Mouse (Mus musculus) left cerebral cortex, postnatal 10 days (tissue): ENCODE data around the gene 1700057G04Rik. TPM values are rescaled to one million over a fixed set of nuclear protein-coding genes. Genes with fewer than 3 reads are reported as not detected.
"Not testable (repeated sequence)": the region's sequence is repeated elsewhere in the genome, so short reads cannot be mapped to it uniquely, and the experiment has no call there.

Source experiments
- DNase-seq, 2 experiments: peaks; one replicate each; pipeline ENCODE4 v3.0.0; 2021 to 2022; ENCODE audit warnings: low spot score in 2 of 2, mixed read lengths in 1 of 2; ENCODE audit errors: extremely low spot score in 1 of 2
- intact Hi-C: fragments of 180-260 bp; cut with DNase I; formaldehyde crosslinking; loops from one replicate; pipeline ENCODE4 v1.15.1; 2025
- total RNA-seq, 2 experiments: library from RNA; stranded (reverse); gene quantifications; 2 replicates each; pipeline ENCODE4 v1.2.3; 2021

1700057G04Rik gene
- total RNA-seq, 2 experiments from 2014 or later, result not detected

DNA sequence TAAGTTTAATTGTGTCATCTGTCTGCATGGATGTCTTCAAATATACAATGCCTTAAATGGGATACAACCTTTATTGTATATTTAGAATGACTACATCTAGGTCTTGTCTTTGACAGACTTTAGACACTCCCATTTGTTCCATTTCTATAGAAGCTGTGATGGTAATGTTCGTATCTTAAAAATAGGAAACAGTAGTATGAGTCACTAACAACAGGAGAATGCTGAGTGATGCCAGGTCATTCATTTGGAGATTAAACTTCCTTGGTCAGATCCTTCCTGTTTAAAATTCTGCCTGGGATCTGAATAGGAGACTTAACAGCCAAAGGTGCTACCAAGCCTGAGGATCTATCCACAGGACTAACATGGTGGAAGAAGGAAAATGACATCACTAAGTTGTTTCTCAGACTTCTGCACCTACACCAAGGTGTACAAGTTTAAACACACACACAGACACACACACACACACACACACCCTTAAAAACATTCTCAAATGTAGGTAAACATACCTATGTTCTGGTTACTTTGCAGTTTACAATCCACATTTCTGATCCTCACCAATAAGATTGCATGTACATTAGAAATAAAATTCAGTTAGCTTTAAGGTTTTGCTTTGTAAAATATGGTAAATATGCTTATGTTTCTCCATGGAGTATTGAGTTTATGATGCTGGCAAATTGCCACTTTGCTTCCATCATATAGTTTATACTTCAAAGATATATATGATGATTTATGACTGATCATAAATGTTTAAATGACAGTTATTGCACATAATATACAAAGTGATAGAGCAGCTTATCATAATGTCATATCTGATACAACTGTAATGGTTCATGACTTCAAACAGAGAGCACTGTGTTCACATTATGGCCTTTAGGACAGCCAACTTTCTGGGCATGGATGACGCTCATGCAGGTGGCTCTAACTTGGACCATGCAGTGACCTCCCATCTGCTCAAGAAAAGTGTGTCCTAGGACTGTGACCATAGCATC lies 15.3 kb upstream of the 1700057G04Rik start:
- intact Hi-C loops, result no loop called here

GRCm38 (mm10) chr9:92298288-92298687 lies 10.9 kb upstream of the 1700057G04Rik start:
- no peak for DNase-seq
- intact Hi-C loops, result no loop called here

More for the DNA sequence above, 15.3 kb upstream of the 1700057G04Rik start:
- DNase-seq, result no peak

DNA sequence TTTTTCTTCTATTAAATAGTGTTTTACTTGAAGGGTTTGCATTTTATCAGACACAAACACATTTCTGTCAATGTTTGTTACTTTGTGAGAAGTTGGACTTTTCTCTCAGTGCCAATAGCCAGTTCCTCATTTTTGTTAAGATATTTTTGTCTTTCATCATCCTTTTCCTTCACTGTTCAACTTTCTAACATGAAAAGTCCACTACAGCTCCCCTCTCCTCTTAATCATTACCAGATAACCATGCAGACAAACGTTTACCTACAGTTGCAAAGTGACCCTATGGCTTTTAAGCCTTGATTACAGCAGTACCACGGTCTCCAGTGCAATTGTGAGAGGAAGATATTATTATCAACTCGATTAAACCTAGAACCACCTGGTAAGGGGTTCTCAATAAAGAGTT lies 8.0 kb upstream of the 1700057G04Rik start:
- DNase-seq, result no peak
- intact Hi-C loops, result no loop called here

DNA sequence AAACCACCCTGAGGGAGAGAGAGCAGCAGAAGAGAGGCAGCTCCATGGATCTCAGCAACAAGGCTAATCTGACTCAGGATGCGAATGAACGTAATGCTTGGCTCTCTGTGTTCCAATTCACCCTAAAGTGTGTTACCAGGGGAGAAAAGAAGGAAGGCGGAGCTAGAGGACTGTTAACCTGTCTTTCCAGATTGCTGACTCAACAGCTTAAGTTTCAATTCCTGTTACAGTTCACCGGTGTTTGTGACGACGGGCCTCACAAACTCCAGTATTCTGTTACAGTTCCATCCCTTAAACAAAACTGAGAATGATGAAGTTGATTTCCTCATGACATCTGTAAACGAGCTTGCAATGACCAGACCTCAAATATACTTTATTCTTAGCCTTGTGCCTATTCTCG lies 4.1 kb upstream of the 1700057G04Rik start:
- no peak for DNase-seq
- intact Hi-C loops, result no loop called here

- DNase-seq, result no peak
- intact Hi-C loops, result no loop called here
These were observed 3.5 kb upstream of the 1700057G04Rik start for GRCm38 (mm10) chr9:92305620-92306220.

DNA sequence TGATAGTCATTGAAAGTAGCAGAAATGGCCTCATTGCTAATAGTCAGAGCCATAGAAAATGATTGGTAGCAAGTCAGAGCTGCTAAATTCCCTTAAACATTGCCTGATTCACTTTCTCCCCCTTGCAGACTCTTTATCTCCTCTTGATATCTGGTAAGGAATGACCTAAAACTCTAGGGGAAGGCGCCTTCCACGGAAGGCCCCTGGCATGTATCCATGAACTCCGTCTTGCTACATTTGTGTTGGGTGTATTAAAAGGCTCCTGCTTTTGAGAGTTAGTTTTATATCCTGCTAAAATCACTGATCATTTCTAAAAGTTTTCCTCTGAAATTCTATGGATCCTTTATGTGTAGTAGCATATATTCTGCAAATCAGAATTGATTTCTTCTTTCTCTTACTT lies 7.6 kb downstream of the 1700057G04Rik start:
- no peak for DNase-seq
- intact Hi-C loops, result no loop called here

GRCm38 (mm10) chr9:92325936-92326335 lies 16.8 kb downstream of the 1700057G04Rik start:
- intact Hi-C loops, result not testable (repeated sequence)

GRCm38 (mm10) chr9:92326813-92327212 lies 17.6 kb downstream of the 1700057G04Rik start:
- intact Hi-C loops, result no loop called here
- DNase-seq, result no peak

More at GRCm38 (mm10) chr9:92325936-92326335, 16.8 kb downstream of the 1700057G04Rik start:
- DNase-seq, result not testable (repeated sequence)

GRCm38 (mm10) chr9:92331383-92331782 lies 22.2 kb downstream of the 1700057G04Rik start:
- DNase-seq, result no peak
- intact Hi-C loops, result no loop called here

DNA sequence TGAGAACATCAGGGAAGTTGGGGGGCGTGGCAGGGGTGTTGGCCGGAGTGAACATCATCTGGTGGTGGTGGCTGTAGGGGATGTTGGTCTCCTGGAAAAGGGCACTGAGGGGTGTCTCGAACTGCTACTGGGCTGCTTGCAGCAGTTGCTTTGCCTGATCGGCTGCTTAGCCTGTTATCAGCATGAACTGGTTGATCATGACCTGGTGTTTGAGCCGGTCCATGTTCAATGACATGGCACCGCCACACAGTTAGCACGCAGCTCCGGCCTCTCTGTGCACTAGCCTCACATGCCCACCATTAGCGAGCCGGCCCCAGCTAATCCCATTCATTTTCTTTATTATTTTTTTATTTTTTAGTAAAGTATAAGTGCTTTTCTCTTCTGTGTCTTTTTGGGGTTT lies 25.7 kb downstream of the 1700057G04Rik start:
- intact Hi-C loops, result no loop called here
- DNase-seq, result no peak

DNA sequence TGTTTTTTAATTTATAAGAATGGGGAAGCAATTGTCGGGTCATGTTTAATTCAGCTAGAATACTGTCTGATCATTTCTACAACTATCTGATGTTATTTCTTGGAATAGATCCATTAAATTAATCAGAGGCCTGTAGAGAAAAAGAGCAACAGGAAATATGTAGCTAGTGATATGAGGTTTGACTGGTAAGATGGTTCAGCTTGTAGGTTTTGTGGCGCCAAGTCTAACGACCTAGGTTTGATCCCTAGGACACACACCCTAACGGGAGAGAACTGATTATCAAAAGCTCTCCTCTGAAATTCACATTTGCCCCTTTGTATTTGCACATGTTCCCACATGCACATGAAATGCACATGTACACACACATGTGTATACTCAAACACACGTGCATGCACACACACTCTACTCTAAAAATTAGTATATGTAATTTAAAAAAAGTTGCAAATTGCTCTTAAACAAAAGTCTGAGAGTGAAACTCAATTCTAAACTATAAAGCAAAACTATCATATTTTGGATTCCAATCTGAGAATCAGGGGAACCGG lies 26.2 kb downstream of the 1700057G04Rik start:
- no peak for DNase-seq
- intact Hi-C loops, result no loop called here

GRCm38 (mm10) chr9:92337063-92337462 lies 27.9 kb downstream of the 1700057G04Rik start:
- intact Hi-C loops, result no loop called here

DNA sequence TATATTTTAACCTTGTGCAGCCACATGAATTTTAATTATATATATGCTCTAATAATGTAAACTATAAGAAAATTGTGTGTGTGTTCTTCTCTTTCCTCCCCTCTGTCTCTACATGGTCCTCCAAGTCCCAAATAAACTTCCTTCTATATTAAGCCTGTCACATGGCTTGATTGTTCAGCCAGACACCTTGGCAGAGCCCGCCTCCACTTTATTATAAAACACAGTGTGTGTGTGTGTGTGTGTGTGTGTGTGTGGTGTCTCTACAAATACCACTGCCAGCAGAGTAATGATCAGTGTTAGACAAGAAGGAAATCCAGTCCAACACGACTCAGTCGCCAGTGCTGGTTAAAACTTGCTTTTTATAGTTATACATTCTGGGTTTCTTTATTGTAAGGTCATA lies 28.5 kb downstream of the 1700057G04Rik start:
- no peak for DNase-seq
- intact Hi-C loops, result no loop called here

More at GRCm38 (mm10) chr9:92337063-92337462, 27.9 kb downstream of the 1700057G04Rik start:
- DNase-seq, result no peak

GRCm38 (mm10) chr9:92338954-92339353 lies 29.8 kb downstream of the 1700057G04Rik start:
- intact Hi-C loops, result no loop called here
- no peak for DNase-seq

GRCm38 (mm10) chr9:92351924-92352323 lies 42.7 kb downstream of the 1700057G04Rik start:
- intact Hi-C loops, result no loop called here
- no peak for DNase-seq

DNA sequence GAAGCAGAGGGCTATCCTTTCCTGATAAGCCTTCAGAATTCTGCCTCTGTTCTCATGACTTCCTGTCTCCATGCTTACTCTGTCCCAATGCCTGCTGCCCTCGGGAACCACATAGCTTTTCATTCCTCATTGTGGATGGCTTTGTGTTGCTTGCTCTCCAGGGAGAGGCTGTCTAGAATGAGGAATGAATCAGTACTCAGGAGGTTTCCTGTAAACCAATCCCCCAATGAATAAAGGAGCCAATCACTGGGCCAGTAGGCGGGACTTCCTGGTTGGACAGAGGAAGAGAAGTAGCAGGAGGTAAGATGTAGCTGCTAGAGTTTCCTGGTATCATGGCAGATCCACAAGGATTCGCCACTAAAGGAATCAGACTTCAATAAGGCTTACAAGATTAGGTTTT lies 44.1 kb downstream of the 1700057G04Rik start:
- DNase-seq, result no peak
- intact Hi-C loops, result no loop called here

GRCm38 (mm10) chr9:92360691-92361310 lies 51.6 kb downstream of the 1700057G04Rik start:
- intact Hi-C loops, result no loop called here
- DNase-seq, result no peak

DNA sequence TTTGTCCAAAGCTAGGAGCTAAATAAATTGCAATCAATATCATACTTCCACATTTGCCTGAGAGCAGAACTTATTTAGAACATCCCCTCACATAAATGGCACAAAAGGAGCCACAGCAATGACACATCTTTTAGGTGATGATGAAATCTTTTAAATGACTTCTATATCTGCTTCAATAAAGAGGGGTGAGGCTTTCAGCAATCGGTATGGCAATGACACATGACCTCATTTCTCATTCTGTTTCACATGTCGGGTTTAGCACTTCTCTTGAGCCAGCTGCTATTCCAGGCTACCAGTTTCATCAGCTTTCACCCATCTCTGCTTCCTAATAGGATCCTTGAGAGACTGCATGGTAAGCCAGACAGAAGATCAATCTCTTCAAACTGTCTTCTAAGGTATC lies 54.3 kb downstream of the 1700057G04Rik start:
- intact Hi-C loops, result no loop called here
- no peak for DNase-seq

- intact Hi-C loops, result no loop called here
- no peak for DNase-seq
These were observed 59.7 kb downstream of the 1700057G04Rik start for GRCm38 (mm10) chr9:92368920-92369319.
